Mouse (Mus musculus) heart, embryonic 11.5 days (tissue): ENCODE measurements around the gene Cacng8. TPM values are rescaled to one million over a fixed set of nuclear protein-coding genes. Genes with fewer than 3 reads are reported as not detected.

Experiments
- ATAC-seq: fragments of 200-750 bp; cut with Nextera tagmentation; replicated peaks from 2 replicates; pipeline ENCODE4 v1.8.0; 2017; ENCODE audit warnings: moderate library complexity; ENCODE audit not compliant: insufficient number of reproducible peaks, low FRiP score, low TSS enrichment
- H3K27ac ChIP-seq: fragments of 300-500 bp; sonication (generic); 2 replicates; pipeline ENCODE4 v1.5.1; 2014; ENCODE audit warnings: mild to moderate bottlenecking, low read depth, low read length
- H3K27me3 ChIP-seq: fragments of 300-500 bp; sonication (generic); 2 replicates; pipeline ENCODE4 v1.6.1; 2014; ENCODE audit warnings: mild to moderate bottlenecking, low read length, mixed read lengths; ENCODE audit not compliant: control insufficient read depth, insufficient read depth
- H3K36me3 ChIP-seq: fragments of 300-500 bp; sonication (generic); 2 replicates; pipeline ENCODE4 v1.6.1; 2014; ENCODE audit warnings: mild to moderate bottlenecking, low read length, moderate library complexity, mixed read lengths; ENCODE audit not compliant: control insufficient read depth, insufficient read depth
- H3K4me1 ChIP-seq: fragments of 300-500 bp; sonication (generic); 2 replicates; pipeline ENCODE4 v1.6.1; 2014; ENCODE audit warnings: low read length; ENCODE audit not compliant: control insufficient read depth, insufficient read depth
- H3K4me2 ChIP-seq: fragments of 300-500 bp; sonication (generic); 2 replicates; pipeline ENCODE4 v1.6.1; 2014; ENCODE audit warnings: mild to moderate bottlenecking, moderate library complexity
- H3K4me3 ChIP-seq: fragments of 300-500 bp; sonication (generic); 2 replicates; pipeline ENCODE4 v1.5.1; 2014; ENCODE audit warnings: low read depth, low read length
- H3K9ac ChIP-seq: fragments of 300-500 bp; sonication (generic); 2 replicates; pipeline ENCODE4 v1.6.1; 2014; ENCODE audit warnings: mild to moderate bottlenecking, low read depth, low read length, moderate library complexity
- H3K9me3 ChIP-seq: fragments of 300-500 bp; sonication (generic); replicated peaks from 2 replicates; pipeline ENCODE4 v1.6.1; 2016; ENCODE audit warnings: low read length; ENCODE audit not compliant: control insufficient read depth
- WGBS: fragments of 180-500 bp; shearing (Covaris S2); extraction: QIAGEN DNeasy Blood & Tissue Kit; methylation state at CpG from one replicate; pipeline ENCODE4 v1.1.7; 2014; ENCODE audit not compliant: insufficient replicate concordance; 5-methylcytosine and 5-hydroxymethylcytosine counted together
- microRNA-seq: library from miRNA; unstranded; fragments of <30 nt; microRNA quantifications from one replicate; pipeline ENCODE4, GENCODE M21; 2016; ENCODE audit warnings: borderline number of aligned reads
- polyA plus RNA-seq: library from polyadenylated mRNA; unstranded; fragments of >200 nt; fragmentation: Nextera tagmentation; extraction: Ambion mirVana; gene quantifications from 2 replicates; pipeline ENCODE4 v1.2.1, GENCODE M21; 2014

The Cacng8 gene
- polyA plus RNA-seq, 1 experiment from 2014 or later, result 1.7 TPM

DNA sequence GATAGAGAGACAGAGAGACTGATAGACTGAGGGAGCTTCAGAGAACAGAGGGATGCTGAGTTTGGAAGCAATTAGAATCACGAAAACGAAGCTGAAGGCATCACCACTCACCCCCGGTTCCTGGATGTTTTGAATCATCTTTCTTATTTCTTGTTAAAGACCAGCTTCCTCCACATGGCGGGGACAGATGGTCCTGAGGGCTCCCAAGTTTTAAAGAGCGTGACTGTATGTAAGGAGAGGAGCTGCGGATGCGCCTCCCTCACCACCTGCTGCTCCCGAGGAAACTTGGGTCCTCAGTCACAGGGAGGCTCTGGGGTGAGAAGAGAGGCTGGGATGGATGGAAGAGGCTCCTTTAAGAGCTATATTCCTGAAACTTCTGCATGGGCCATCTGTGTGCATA is 69.8 kb downstream of the Cacng8 start:
- Histone ChIP-seq H3K4me2 (no peak overlapping the region), H3K9ac (no peak overlapping the region), H3K36me3 (no peaks in the 10 kb centered on the region), H3K9me3 (no peaks in the 10 kb centered on the region), H3K27ac (no peak overlapping the region), H3K27me3 (no peaks in the 10 kb centered on the region), H3K4me3 (no peak overlapping the region), H3K4me1 (no peaks in the 10 kb centered on the region)
- ATAC-seq, result no peak
- WGBS, result 81% methylated on average over 8 of the region's 8 CpGs

DNA sequence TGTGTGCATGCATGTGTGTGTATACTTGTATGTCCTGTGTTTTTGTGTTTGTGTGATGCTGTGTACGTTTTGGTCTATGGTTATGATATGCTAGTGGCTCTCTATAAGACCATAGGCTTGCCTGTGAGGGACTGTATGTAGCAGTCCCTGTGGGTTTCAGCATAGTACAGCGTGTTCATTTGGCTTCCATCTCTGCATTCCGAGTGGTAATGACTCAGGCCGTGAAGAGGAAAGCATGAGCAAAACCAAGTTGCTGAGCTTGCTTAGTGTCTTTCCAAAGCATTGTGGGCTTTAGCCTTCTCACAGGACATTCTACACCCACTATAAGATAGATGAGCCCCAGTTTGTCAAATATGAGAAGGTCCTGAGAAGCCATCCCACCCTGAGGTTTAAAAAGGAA is 72.8 kb downstream of the Cacng8 start:
- ATAC-seq, result no peak
- Histone ChIP-seq H3K9me3 (no peaks in the 10 kb centered on the region), H3K27me3 (no peaks in the 10 kb centered on the region), H3K4me1 (no peaks in the 10 kb centered on the region), H3K4me2 (no peak overlapping the region), H3K9ac (no peak overlapping the region), H3K4me3 (no peak overlapping the region), H3K27ac (no peak overlapping the region), H3K36me3 (no peaks in the 10 kb centered on the region)
- WGBS, result 79% methylated on average over 4 of the region's 4 CpGs

Small RNAs within 50 kb of the gene (microRNA-seq; reads per million reads assigned to microRNA genes)
- 5.1 reads per million, percentile 39 among the genes with 10 or more reads in this experiment for gene Gm23450

Other genes with a start within 250 kb of the Cacng8 start
- gene AU018091, start 221.5 kb upstream of the Cacng8 start, polyA plus RNA-seq, result not detected in 2 replicates
- gene Nlrp12, start 140.9 kb upstream of the Cacng8 start, polyA plus RNA-seq, result not detected in 2 replicates
- gene Myadm, start 101.6 kb upstream of the Cacng8 start, polyA plus RNA-seq, result 221 and 235 TPM in 2 replicates
- 0.10 and 0.14 TPM in 2 replicates for gene Prkcg, start 101.5 kb upstream of the Cacng8 start, polyA plus RNA-seq
- gene Cacng7, start 57.7 kb upstream of the Cacng8 start, polyA plus RNA-seq, result 0.24 and 0.27 TPM in 2 replicates
- 18.3 and 19.0 TPM in 2 replicates for gene Cacng6, start 33.5 kb downstream of the Cacng8 start, polyA plus RNA-seq
- gene Tarm1, start 111.9 kb downstream of the Cacng8 start, polyA plus RNA-seq, result not detected in 2 replicates
- 0.21 and 0.56 TPM in 2 replicates for gene Oscar, start 225.5 kb downstream of the Cacng8 start, polyA plus RNA-seq
- 621 and 642 TPM in 2 replicates for gene Ndufa3, start 226.7 kb downstream of the Cacng8 start, polyA plus RNA-seq
- gene Tfpt, start 239.2 kb downstream of the Cacng8 start, polyA plus RNA-seq, result 17.8 and 20.0 TPM in 2 replicates
- gene Prpf31, start 239.3 kb downstream of the Cacng8 start, polyA plus RNA-seq, result 67.6 and 78.3 TPM in 2 replicates